Mouse (Mus musculus) hematopoietic stem cell, adult 5-6 weeks (primary cell): ENCODE data around the gene Camkk2. TPM values are rescaled to one million over a fixed set of nuclear protein-coding genes. Genes with fewer than 3 reads are reported as not detected.

Experiments used
- ATAC-seq, 2 experiments: fragments of 125-278 bp in 1 of 2; replicated peaks in 1 of 2; 2 replicates each; pipeline ENCODE4 v1.8.0; 2016 to 2017; ENCODE audit warnings: inconsistent platforms in 2 of 2, mild to moderate bottlenecking in 2 of 2, moderate number of reproducible peaks in 2 of 2, low read depth in 1 of 2, moderate TSS enrichment in 1 of 2; ENCODE audit not compliant: low FRiP score in 2 of 2, poor library complexity in 2 of 2, severe bottlenecking in 2 of 2, insufficient read depth in 1 of 2, low TSS enrichment in 1 of 2
- total RNA-seq: library from RNA; stranded (forward); fragments of 172-1452, 232-1000 nt; gene quantifications from 2 replicates; pipeline ENCODE4 v1.2.3, GENCODE M21; 2017

The Camkk2 gene
- total RNA-seq, 1 experiment from 2014 or later: 23.7 TPM

- ATAC-seq: no peak
These were observed 91.8 kb downstream of the Camkk2 start for GRCm38 (mm10) chr5:122687391-122687790.

GRCm38 (mm10) chr5:122683926-122684325, 95.3 kb downstream of the Camkk2 start:
- ATAC-seq: peak; percentile 65 to 73

GRCm38 (mm10) chr5:122681276-122681675, 97.9 kb downstream of the Camkk2 start:
- no peak for ATAC-seq

Other genes starting within 250 kb of the Camkk2 start
- 18.9 and 36.1 TPM in 2 replicates for gene Ift81, start 164.9 kb downstream of the Camkk2 start, total RNA-seq
- gene P2rx7, start 135.5 kb downstream of the Camkk2 start, total RNA-seq: 4.8 and 12.8 TPM in 2 replicates
- gene P2rx4, start 71.9 kb downstream of the Camkk2 start, total RNA-seq: 15.2 and 19.2 TPM in 2 replicates
- gene Anapc5, start 41.9 kb upstream of the Camkk2 start, total RNA-seq: 311 and 361 TPM in 2 replicates
- 21.6 and 21.7 TPM in 2 replicates for gene Rnf34, start 70.6 kb upstream of the Camkk2 start, total RNA-seq
- 59.0 and 70.8 TPM in 2 replicates for gene Kdm2b, start 210.4 kb upstream of the Camkk2 start, total RNA-seq
- 16.8 and 18.2 TPM in 2 replicates for gene Orai1, start 235.7 kb upstream of the Camkk2 start, total RNA-seq